Mouse (Mus musculus): ENCODE data around the gene Gucy1b2. TPM values are rescaled to one million over a fixed set of nuclear protein-coding genes. Genes with fewer than 3 reads are reported as not detected.

The Gucy1b2 gene
- total RNA-seq, 2 experiments from 2014 or later, result 0.37 TPM; not detected in 1

- Histone ChIP-seq H3K4me3 (no peak overlapping the region), H3K27ac (no peak overlapping the region)
- DNase-seq (ENCODE audit: low spot score in 2 of 2), result no peak
- no peak for TF ChIP-seq CTCF (conservative IDR thresholded peaks at IDR 0.05)
Observed at GRCm38 (mm10) chr14:62379391-62379790, 76.7 kb downstream of the Gucy1b2 start.

GRCm38 (mm10) chr14:62376115-62376514 lies 80.0 kb downstream of the Gucy1b2 start:
- Histone ChIP-seq H3K27ac (no peak overlapping the region), H3K4me3 (no peak overlapping the region)
- DNase-seq (ENCODE audit: low spot score in 2 of 2), result no peak
- TF ChIP-seq CTCF (conservative IDR thresholded peaks at IDR 0.05), result no peak

GRCm38 (mm10) chr14:62375694-62376093 lies 80.4 kb downstream of the Gucy1b2 start:
- Histone ChIP-seq H3K27ac (no peak overlapping the region), H3K4me3 (no peak overlapping the region)
- DNase-seq (ENCODE audit: low spot score in 2 of 2), result no peak
- TF ChIP-seq CTCF (conservative IDR thresholded peaks at IDR 0.05), result no peak

DNA sequence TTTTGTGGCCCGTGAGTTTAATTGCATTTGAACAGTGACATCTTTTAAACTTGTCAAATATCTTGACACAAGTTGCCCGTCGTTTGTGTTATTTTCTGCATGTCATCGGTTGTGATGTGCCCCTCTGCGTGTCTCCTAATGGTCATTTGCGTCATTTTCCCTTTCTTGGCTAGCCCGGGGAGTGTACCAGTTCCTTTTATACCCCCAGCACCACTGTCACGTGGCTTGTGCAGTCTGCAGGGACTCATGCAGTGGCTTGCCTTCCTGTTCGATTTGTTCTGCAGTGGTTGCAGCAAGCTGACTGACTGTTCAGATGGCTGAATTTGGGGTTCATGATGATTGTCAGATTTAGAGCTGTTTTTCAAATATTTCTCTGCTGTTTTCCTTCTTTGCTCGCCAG lies 82.1 kb downstream of the Gucy1b2 start:
- TF ChIP-seq CTCF (conservative IDR thresholded peaks at IDR 0.05), result no peak
- no peak overlapping the region for H3K27ac ChIP-seq

GRCm38 (mm10) chr14:62370819-62371218 lies 85.3 kb downstream of the Gucy1b2 start:
- Histone ChIP-seq H3K4me3 (no peak overlapping the region), H3K27ac (no peak overlapping the region)
- no peak for DNase-seq (ENCODE audit: low spot score in 2 of 2)
- no peak for TF ChIP-seq CTCF (conservative IDR thresholded peaks at IDR 0.05)

More for the DNA sequence above, 82.1 kb downstream of the Gucy1b2 start:
- no peak overlapping the region for H3K4me3 ChIP-seq
- DNase-seq (ENCODE audit: low spot score in 2 of 2), result no peak

DNA sequence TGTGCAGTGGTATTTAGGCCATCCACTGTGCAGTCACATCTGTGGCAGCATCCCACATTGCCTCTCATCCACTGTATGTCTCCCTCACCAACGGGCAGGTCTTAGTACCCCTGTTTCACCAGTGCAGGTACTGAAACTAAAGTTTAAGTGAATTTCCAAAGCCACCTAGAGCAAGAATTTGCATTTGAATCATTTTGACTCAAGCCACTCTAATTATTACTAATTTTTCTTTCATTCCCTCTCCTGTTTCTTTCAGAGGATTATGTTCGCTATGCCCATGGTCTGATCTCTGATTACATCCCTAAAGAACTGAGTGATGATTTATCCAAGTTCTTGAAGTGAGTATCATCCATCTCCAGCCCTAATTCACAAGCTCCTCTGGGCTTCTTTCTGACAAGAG lies 92.3 kb downstream of the Gucy1b2 start:
- no peak for DNase-seq (ENCODE audit: low spot score in 2 of 2)
- no peak overlapping the region for H3K4me3 ChIP-seq
- no peak for TF ChIP-seq CTCF (conservative IDR thresholded peaks at IDR 0.05)
- H3K27ac ChIP-seq, result no peak overlapping the region

- Histone ChIP-seq H3K4me3 (no peak overlapping the region), H3K27ac (no peak overlapping the region)
- no peak for TF ChIP-seq CTCF (conservative IDR thresholded peaks at IDR 0.05)
- DNase-seq (ENCODE audit: low spot score in 2 of 2), result no peak
Observed at GRCm38 (mm10) chr14:62361263-62361980, 94.7 kb downstream of the Gucy1b2 start.

DNA sequence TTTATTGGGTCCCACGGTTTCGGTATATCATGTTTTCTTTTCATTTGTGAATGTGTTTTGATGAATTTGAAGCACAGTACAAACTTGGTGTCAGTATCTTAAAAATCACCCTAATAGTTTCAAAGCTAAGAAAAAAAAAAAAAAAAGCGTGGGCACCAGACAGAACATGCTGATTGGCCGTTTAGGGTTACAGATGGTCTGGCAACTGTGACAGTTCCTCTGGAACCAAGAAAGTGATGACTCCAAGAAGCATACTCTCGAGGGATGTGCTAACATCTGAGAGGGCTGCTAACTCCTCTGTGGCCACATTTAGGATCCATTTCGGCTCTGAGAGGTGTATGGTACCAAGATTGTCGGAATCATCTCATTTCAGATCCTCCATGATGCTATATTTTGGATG lies 100.9 kb downstream of the Gucy1b2 start:
- no peak for TF ChIP-seq CTCF (conservative IDR thresholded peaks at IDR 0.05)
- no peak for DNase-seq (ENCODE audit: low spot score in 2 of 2)
- Histone ChIP-seq H3K27ac (no peak overlapping the region), H3K4me3 (no peak overlapping the region)

DNA sequence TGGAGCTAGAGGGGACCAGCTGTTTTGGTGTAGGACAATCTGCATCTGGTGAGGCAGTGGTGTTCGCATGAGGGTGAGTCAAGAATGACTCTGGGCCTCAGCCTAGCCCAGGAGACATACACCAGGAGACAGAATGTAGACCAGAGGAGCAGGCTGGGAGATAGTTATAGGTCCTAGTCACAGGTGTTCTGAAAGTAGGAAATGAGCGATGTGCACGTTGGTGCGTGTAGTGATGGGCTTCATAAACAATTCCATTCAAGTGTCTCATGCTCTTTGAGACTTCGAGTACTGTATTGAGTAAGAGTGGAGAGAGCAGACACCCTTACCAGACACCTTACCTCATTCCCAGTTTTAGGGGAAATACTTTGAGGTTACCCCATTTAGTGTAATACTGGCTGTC lies 102.3 kb downstream of the Gucy1b2 start:
- Histone ChIP-seq H3K4me3 (no peak overlapping the region), H3K27ac (no peak overlapping the region)
- DNase-seq (ENCODE audit: low spot score in 2 of 2), result no peak
- no peak for TF ChIP-seq CTCF (conservative IDR thresholded peaks at IDR 0.05)

GRCm38 (mm10) chr14:62353372-62353771 lies 102.7 kb downstream of the Gucy1b2 start:
- no peak for TF ChIP-seq CTCF (conservative IDR thresholded peaks at IDR 0.05)
- no peak overlapping the region for H3K27ac ChIP-seq

GRCm38 (mm10) chr14:62350890-62351289 lies 105.2 kb downstream of the Gucy1b2 start:
- no peak for DNase-seq (ENCODE audit: low spot score in 2 of 2)
- H3K27ac ChIP-seq, result no peak overlapping the region
- TF ChIP-seq CTCF (conservative IDR thresholded peaks at IDR 0.05), result no peak
- H3K4me3 ChIP-seq, result no peak overlapping the region

More at GRCm38 (mm10) chr14:62353372-62353771, 102.7 kb downstream of the Gucy1b2 start:
- no peak for DNase-seq (ENCODE audit: low spot score in 2 of 2)
- no peak overlapping the region for H3K4me3 ChIP-seq

GRCm38 (mm10) chr14:62350186-62350585 lies 105.9 kb downstream of the Gucy1b2 start:
- Histone ChIP-seq H3K27ac (no peak overlapping the region), H3K4me3 (no peak overlapping the region)
- no peak for DNase-seq (ENCODE audit: low spot score in 2 of 2)
- TF ChIP-seq CTCF (conservative IDR thresholded peaks at IDR 0.05), result no peak

- Histone ChIP-seq H3K4me3 (no peak overlapping the region), H3K27ac (no peak overlapping the region)
- no peak for TF ChIP-seq CTCF (conservative IDR thresholded peaks at IDR 0.05)
- no peak for DNase-seq (ENCODE audit: low spot score in 2 of 2)
Observed at GRCm38 (mm10) chr14:62349786-62350185, 106.3 kb downstream of the Gucy1b2 start.

- Histone ChIP-seq H3K4me3 (peak overlapping the region; percentile 8; the same call in 1 of the 2 replicates), H3K27ac (no peak overlapping the region)
- no peak for DNase-seq (ENCODE audit: low spot score in 2 of 2)
- TF ChIP-seq CTCF (conservative IDR thresholded peaks at IDR 0.05), result no peak
Observed at GRCm38 (mm10) chr14:62347103-62347502, 109.0 kb downstream of the Gucy1b2 start.

Data from layer of hippocampus, adult 2 months (tissue).